Comparison of ENCODE assay signal across 11 mouse cellular contexts in genomic region chr2:35811801-35812560, GRCm38 (mm10).
DNase-seq lines count a peak whose midpoint lies in the region; ATAC-seq lines count a peak whose summit lies in the region.
"Had no signal": no experiment of that assay in that cellular context is flagged by ENCODE, and none has a peak within 500 bp of the region (broad histone marks: within the 10 kb centered on the region; RNA-seq: fewer than 3 reads in every experiment).

No protein-coding gene starts in this region.

- H3K9me3 ChIP-seq in midbrain, embryonic 14.5 days (ENCODE audit: control insufficient read depth, low read length) = no peaks in the 10 kb centered on the region
- H3K9me3 ChIP-seq in limb, embryonic 10.5 days (replicated peaks) = no peaks in the 10 kb centered on the region
- H3K9me3 ChIP-seq: stomach, embryonic 15.5 days had no signal

- H3K4me1 ChIP-seq in midbrain, embryonic 14.5 days (ENCODE audit: control insufficient read depth, insufficient read depth, low read length) = peaks cover 16% of the 10 kb centered on the region
- H3K4me1 ChIP-seq in limb, embryonic 10.5 days = peaks cover 7% of the 10 kb centered on the region; the same call in 1 of the 2 replicates

- H3K27ac ChIP-seq in midbrain, embryonic 14.5 days (replicated peaks; ENCODE audit: low read depth, low read length) = 0 out of 2 replicates have a peak overlapping the region, but pooled peaks have one; percentile 39
- H3K27ac ChIP-seq in limb, embryonic 10.5 days = no peak overlapping the region
- H3K27ac ChIP-seq: stomach, embryonic 15.5 days had no signal

- intact Hi-C loops in gastrocnemius, postnatal 14 days (cut with DNase I; ENCODE audit: low total_unique reads) = no loop called here
- intact Hi-C loops in gastrocnemius, postnatal 36 days (cut with DNase I) = no loop called here

- ATAC-seq in midbrain, embryonic 14.5 days (ENCODE audit: low FRiP score, low TSS enrichment) = no peak

- H3K4me3 ChIP-seq in midbrain, embryonic 14.5 days (replicated peaks; ENCODE audit: low read depth, low read length) = no peak overlapping the region
- H3K4me3 ChIP-seq in limb, embryonic 10.5 days = no peak overlapping the region
- H3K4me3 ChIP-seq: stomach, embryonic 15.5 days had no signal

- H3K4me2 ChIP-seq in midbrain, embryonic 14.5 days (ENCODE audit: low read length) = no peak overlapping the region
- H3K4me2 ChIP-seq: stomach, embryonic 15.5 days had no signal

- no peaks in the 10 kb centered on the region for H3K27me3 ChIP-seq in midbrain, embryonic 14.5 days (ENCODE audit: control insufficient read depth, insufficient read depth, low read length)
- H3K27me3 ChIP-seq in limb, embryonic 10.5 days (ENCODE audit: low read depth, poor library complexity, severe bottlenecking) = no peaks in the 10 kb centered on the region
- H3K27me3 ChIP-seq: stomach, embryonic 15.5 days had no signal

- DNase-seq in gastrocnemius, postnatal 14 days = peak; percentile 24
- no peak for DNase-seq in gastrocnemius, postnatal 36 days
- DNase-seq in lung, postnatal 10 days = peak; percentile 58
- no peak for DNase-seq in lung, postnatal 25 days (ENCODE audit: low spot score)
- DNase-seq in adrenal gland, adult 18-20 months (ENCODE audit: low spot score in 2 of 2) = peak; percentile 47 to 63
- peak; percentile 53 for DNase-seq in midbrain, embryonic 14.5 days
- no peak for DNase-seq in urinary bladder, postnatal 4 days (ENCODE audit: low spot score in 2 of 2)
- DNase-seq in limb, embryonic 10.5 days (ENCODE audit: low spot score) = no peak
- DNase-seq: gastrocnemius, postnatal 10 days; heart, postnatal 4 days had no signal

- H3K36me3 ChIP-seq in midbrain, embryonic 14.5 days (ENCODE audit: control insufficient read depth, insufficient read depth, low read length) = no peaks in the 10 kb centered on the region
- no peaks in the 10 kb centered on the region for H3K36me3 ChIP-seq in limb, embryonic 10.5 days
- H3K36me3 ChIP-seq: stomach, embryonic 15.5 days had no signal

- 0 out of 2 replicates have a peak overlapping the region, but pooled peaks have one; percentile 10 for H3K9ac ChIP-seq in midbrain, embryonic 14.5 days (replicated peaks; ENCODE audit: low read length)
- H3K9ac ChIP-seq: stomach, embryonic 15.5 days had no signal

- 65% methylated on average over 14 of the region's 14 CpGs for WGBS in midbrain, embryonic 14.5 days
- 85% methylated on average over 14 of the region's 14 CpGs for WGBS in limb, embryonic 10.5 days

Comparison
In these comparisons a context has a peak if more than half of its experiments do, and no peak if none do; other contexts are left out.
1. DNase-seq: peak in gastrocnemius, postnatal 14 days (single experiment), lung, postnatal 10 days (single experiment), adrenal gland, adult 18-20 months (2 of 2) and midbrain, embryonic 14.5 days (single experiment); none in gastrocnemius, postnatal 36 days (0 of 2), lung, postnatal 25 days (single experiment), urinary bladder, postnatal 4 days (0 of 2) and limb, embryonic 10.5 days (single experiment).